Mouse (Mus musculus) MN1 (cell line): Measurements from ENCODE around the gene Agfg2.
"Not testable (repeated sequence)": the region's sequence is repeated elsewhere in the genome, so short reads cannot be mapped to it uniquely, and the experiment has no call there.

ENCODE experiments used
- DNase-seq: peaks from one replicate; pipeline ENCODE4 v3.0.0-alpha.2; 2016; ENCODE audit warnings: low spot score

The Agfg2 gene

GRCm38 (mm10) chr5:137684294-137685123, at the start of gene Agfg2:
TSS of gene Agfg2 (minus strand) at chr5:137684726.
- DNase-seq, result peak; percentile 100

GRCm38 (mm10) chr5:137733638-137734288, 49.2 kb upstream of the Agfg2 start:
- DNase-seq, result no peak

GRCm38 (mm10) chr5:137726767-137727166, 42.2 kb upstream of the Agfg2 start:
- no peak for DNase-seq

GRCm38 (mm10) chr5:137723840-137724239, 39.3 kb upstream of the Agfg2 start:
- DNase-seq, result no peak

GRCm38 (mm10) chr5:137720558-137721164, 36.1 kb upstream of the Agfg2 start:
- DNase-seq, result not testable (repeated sequence)

- DNase-seq, result no peak
Measured at GRCm38 (mm10) chr5:137719088-137719487, 34.6 kb upstream of the Agfg2 start.

GRCm38 (mm10) chr5:137718020-137718790, 33.7 kb upstream of the Agfg2 start:
- no peak for DNase-seq

- DNase-seq, result no peak
Measured at GRCm38 (mm10) chr5:137715685-137716084, 31.2 kb upstream of the Agfg2 start.

- DNase-seq, result no peak
Measured at GRCm38 (mm10) chr5:137713454-137713853, 28.9 kb upstream of the Agfg2 start.

GRCm38 (mm10) chr5:137706913-137707633, 22.5 kb upstream of the Agfg2 start:
- DNase-seq, result peak; percentile 87

- DNase-seq, result no peak
Measured at GRCm38 (mm10) chr5:137705242-137705641, 20.7 kb upstream of the Agfg2 start.

- DNase-seq, result no peak
Measured at GRCm38 (mm10) chr5:137699850-137700249, 15.3 kb upstream of the Agfg2 start.

- no peak for DNase-seq
Measured at GRCm38 (mm10) chr5:137699080-137699479, 14.6 kb upstream of the Agfg2 start.

GRCm38 (mm10) chr5:137695930-137696329, 11.4 kb upstream of the Agfg2 start:
- DNase-seq, result no peak

- DNase-seq, result no peak
Measured at GRCm38 (mm10) chr5:137694796-137695195, 10.3 kb upstream of the Agfg2 start.

- DNase-seq, result no peak
Measured at GRCm38 (mm10) chr5:137691881-137692280, 7.4 kb upstream of the Agfg2 start.

- no peak for DNase-seq
Measured at GRCm38 (mm10) chr5:137690531-137690930, 6.0 kb upstream of the Agfg2 start.

GRCm38 (mm10) chr5:137689974-137690373, 5.4 kb upstream of the Agfg2 start:
- no peak for DNase-seq

- no peak for DNase-seq
Measured at GRCm38 (mm10) chr5:137686127-137686790, 1.7 kb upstream of the Agfg2 start.

GRCm38 (mm10) chr5:137685653-137686052, 1.1 kb upstream of the Agfg2 start:
- DNase-seq, result no peak
